Mouse (Mus musculus) erythroid progenitor cell, adult 5-6 weeks (primary cell): ENCODE measurements around the gene Sel1l3. TPM values are rescaled to one million over a fixed set of nuclear protein-coding genes. Genes with fewer than 3 reads are reported as not detected.

Experiments used
- ATAC-seq: replicated peaks from 2 replicates; pipeline ENCODE4 v1.8.0; 2016; ENCODE audit warnings: moderate number of reproducible peaks, mild to moderate bottlenecking, moderate TSS enrichment, inconsistent platforms; ENCODE audit not compliant: poor library complexity, low FRiP score, severe bottlenecking
- total RNA-seq, 2 experiments: library from RNA; stranded (forward) in 1 of 2; stranded (reverse) in 1 of 2; fragments of 150-400 nt in 1 of 2; fragments of 186-747, 209-891 nt in 1 of 2; gene quantifications; 2 replicates each; pipeline versions ENCODE4 v1.2.3 to v1.2.4; 2015 to 2017; ENCODE audit warnings: low replicate concordance in 2 of 2

Sel1l3 gene
- total RNA-seq, 2 experiments from 2014 or later: not detected

DNA sequence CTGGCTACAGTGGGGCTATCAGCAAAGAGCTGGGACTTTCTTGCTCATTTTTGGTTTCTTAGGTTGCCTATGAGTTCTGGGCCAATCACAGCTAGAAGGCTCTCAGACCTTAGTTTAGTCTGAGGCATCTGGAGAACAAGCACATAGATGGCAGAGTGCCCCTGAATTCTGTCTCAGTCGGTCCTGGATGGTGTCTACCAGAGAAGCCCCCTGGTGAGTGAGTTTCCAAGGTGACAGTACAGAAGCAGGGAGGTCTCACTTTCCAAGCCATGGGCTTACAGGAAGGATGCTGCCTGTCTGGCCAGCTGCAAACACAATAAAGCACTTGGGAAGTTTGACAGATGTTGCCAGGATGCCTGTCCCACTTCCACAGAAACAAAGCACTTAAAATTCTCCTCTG lies 1.1 kb upstream of the Sel1l3 start:
- no peak for ATAC-seq

GRCm38 (mm10) chr5:53214362-53214761 lies 635 bp upstream of the Sel1l3 start:
- ATAC-seq: no peak

DNA sequence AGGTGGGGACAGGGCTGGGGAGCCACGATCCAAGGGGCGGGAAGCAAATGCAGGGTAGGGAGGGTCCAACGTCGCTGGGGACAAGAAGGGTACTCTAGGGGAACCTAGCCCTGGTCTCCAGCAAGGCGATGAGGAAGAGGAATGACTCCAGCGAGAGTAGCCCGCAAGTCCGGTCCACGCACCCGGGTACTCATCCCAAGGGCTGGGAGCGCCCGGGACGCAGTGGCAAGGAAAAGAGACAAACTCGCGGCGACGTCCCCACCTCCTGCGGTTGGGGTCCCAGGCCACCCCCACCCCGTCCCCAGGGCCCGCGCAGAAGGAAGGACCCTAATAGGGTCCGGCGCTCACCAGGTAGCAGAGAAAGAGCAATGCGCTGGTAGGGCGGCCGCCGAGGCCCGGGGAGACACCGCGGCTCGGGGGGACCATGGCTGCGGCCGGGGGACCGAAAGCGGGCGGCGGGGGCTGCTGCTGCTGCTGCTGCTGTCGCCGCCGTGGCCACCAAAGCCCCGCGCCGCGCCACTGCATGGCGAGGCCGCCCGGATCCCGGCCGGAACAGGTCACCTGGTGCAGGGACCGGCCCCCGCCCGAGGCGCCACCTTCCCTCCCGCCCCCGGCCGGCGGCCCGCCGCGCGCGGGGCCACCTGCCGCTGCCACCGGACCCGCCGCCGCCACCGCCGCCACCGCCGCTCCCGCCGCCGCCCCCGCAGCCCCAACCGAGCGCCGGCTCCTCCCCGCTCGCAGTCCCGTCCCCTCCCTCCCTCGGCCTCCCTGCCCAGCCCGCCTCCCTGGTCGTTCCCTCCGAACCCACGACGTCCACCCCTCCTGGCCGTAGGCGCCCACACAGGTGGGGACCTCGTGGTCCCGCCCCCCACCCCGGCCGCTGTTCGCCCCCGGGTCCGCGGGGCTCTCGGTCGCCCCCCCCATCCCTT lies 681 bp downstream of the Sel1l3 start:
- ATAC-seq: no peak

- ATAC-seq: no peak
Measured at GRCm38 (mm10) chr5:53212087-53212781, 1.5 kb downstream of the Sel1l3 start.

DNA sequence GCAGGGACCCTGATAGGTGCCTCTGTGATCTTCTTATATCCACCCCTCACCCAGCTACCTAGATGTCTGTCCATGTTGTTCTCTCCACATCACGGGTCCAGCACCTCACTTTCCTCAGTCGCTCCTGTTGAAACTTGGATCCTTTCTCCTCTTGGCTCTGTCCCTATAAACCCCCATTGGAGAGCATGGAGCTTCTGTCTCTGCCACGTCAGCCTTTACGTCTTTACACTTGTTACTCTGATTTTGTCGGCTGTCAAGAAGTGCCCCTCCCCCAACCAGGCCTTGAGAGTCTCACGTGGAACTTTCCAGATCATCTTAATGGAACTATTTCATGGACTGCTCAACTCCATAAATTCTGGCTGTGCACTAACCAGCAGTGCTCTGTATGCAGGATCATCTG lies 2.5 kb downstream of the Sel1l3 start:
- no peak for ATAC-seq

GRCm38 (mm10) chr5:53210481-53210880 lies 3.2 kb downstream of the Sel1l3 start:
- ATAC-seq: no peak

GRCm38 (mm10) chr5:53209773-53210172 lies 4.0 kb downstream of the Sel1l3 start:
- no peak for ATAC-seq

GRCm38 (mm10) chr5:53208731-53209130 lies 5.0 kb downstream of the Sel1l3 start:
- no peak for ATAC-seq

- ATAC-seq: no peak
Measured at GRCm38 (mm10) chr5:53206575-53206974, 7.2 kb downstream of the Sel1l3 start.

GRCm38 (mm10) chr5:53202748-53203147 lies 11.0 kb downstream of the Sel1l3 start:
- no peak for ATAC-seq

DNA sequence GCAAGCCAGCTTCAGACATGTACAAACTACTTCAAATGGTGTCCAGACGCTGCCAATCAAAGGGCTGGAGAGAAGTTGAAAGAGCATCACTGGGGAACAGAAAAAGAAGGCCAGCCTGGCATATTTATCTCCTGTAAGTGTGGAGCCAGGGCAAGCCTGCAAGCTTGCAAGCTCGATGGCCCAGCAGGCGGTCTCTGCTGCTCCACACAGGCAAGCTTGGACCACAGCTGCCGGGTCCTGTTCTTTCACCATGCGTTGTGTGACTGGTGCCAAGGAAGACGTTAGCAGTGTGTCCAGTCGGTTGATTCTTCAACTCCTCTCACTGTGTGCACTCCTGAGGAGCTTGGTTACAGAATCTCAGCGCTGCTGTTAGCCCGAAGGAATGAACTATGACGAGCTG lies 12.9 kb downstream of the Sel1l3 start:
- ATAC-seq: no peak

DNA sequence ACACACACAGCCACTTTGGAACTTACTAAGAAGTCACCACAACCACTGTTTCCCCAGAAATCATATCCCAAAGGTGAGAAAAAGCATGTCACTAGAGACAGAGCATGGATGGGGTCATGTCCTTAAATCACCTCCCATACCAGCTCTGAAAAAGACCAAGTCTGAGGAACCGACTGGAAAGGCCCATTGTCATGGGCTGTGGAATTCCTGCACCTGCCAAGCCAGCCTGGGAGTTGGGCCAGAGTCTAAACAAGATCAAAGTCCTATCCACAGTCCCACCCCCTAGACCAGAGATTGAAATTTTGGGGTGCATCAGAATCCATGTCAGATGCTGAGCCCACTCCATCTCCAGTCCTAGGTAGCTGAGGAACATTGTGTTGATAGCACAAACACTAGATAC lies 15.3 kb downstream of the Sel1l3 start:
- ATAC-seq: no peak

- no peak for ATAC-seq
Measured at GRCm38 (mm10) chr5:53196387-53197088, 17.2 kb downstream of the Sel1l3 start.

DNA sequence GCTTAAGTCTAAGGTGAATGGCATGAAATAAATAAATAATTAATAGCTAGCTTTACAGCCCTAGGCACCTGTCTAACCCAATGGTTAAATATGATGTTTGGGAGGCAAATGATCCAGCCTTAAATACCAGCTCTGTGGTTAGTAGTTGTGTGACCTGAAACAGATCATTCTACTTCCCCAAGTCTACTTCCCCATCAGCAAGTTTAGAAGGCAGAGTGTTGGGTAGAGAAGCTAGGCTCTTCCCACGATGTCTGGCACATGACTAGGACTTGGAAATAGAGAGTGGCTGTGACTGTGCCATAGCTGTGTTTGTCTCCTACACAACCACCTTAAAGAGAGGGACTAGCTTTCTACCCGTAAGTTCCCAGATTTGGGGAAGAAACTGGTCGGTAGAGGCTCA lies 18.9 kb downstream of the Sel1l3 start:
- no peak for ATAC-seq

DNA sequence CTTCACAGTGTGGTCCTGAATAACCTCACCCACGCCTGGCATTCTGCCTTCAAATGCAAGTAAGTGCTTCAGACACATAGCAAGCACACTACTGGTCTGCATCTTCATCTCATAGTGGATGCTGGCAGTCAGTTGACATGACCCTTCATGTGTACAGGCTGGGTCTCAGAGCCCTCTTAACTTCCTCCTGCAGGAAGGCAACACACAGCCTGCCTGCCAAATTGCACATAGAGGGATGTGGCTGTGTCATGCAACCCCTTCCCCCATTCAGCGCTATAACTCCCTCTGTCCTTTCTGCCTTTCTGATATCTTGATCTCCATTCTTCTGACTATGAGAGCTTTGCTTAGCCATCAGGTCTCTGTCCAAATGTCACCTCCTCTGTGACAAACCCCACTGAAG lies 19.3 kb downstream of the Sel1l3 start:
- no peak for ATAC-seq

DNA sequence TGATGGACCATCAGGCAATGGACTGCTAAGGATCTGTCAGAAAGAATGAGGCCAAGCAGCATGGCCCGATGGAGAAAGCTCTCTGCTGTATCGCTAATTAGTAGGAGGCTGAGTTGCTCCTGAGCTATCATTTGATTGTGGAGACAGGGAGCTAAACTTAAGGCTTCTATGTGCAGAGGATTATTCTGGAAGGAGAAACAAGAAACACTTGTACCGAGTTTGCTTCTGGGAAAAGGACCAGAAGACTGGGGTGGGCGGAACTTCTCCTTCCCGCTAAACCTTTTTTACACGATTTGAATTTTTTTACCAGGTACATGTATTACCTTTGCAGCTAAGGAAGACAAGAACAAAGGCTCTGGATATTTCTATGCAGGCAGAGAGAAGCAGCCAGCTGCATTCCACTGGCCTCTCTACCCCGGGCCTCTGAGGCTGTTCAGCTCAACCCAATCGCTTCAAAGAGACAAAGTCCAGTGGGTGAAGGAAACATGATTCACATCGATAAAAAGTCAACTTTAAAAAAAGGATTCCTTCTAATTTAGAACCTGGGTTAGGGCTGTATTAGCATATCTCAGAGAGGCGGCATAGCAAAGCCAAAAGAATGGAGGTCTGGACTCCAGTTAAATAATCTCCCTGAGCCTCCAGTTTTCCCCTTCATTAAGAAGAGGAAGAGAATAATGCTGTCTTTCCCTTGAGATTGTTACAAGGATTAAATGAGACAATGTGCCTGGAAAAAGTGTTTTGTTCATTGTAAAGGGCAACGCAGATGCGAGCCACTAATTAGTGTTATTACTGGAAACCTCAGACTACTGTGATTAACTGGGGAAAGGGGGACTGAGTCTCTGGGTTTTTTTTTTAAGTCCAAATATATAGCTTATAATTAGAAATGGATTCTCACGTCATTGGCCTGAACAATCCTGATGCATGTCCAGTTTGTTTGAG lies 20.4 kb downstream of the Sel1l3 start:
- no peak for ATAC-seq

- ATAC-seq: no peak
Measured at GRCm38 (mm10) chr5:53188608-53189007, 25.1 kb downstream of the Sel1l3 start.

GRCm38 (mm10) chr5:53187245-53187644 lies 26.5 kb downstream of the Sel1l3 start:
- no peak for ATAC-seq

- no peak for ATAC-seq
Measured at GRCm38 (mm10) chr5:53185803-53186202, 27.9 kb downstream of the Sel1l3 start.

- no peak for ATAC-seq
Measured at GRCm38 (mm10) chr5:53179965-53180364, 33.8 kb downstream of the Sel1l3 start.
